Mouse (Mus musculus) C2C12 (cell line): ENCODE data around the gene Vars. TPM values are rescaled to one million over a fixed set of nuclear protein-coding genes. Genes with fewer than 3 reads are reported as not detected.

Experiments used
- H3K27me3 ChIP-seq: one replicate; pipeline ENCODE4 v1.6.1; 2011; ENCODE audit not compliant: control insufficient read depth, insufficient read depth, insufficient read length
- H3K36me3 ChIP-seq: one replicate; pipeline ENCODE4 v1.6.1; 2011; ENCODE audit not compliant: control insufficient read depth, insufficient read depth
- H3K4me3 ChIP-seq: one replicate; pipeline ENCODE4 v1.5.1; 2011; ENCODE audit warnings: mild to moderate bottlenecking, control low read depth; ENCODE audit not compliant: poor library complexity, insufficient read depth, severe bottlenecking
- H3K79me2 ChIP-seq: one replicate; pipeline ENCODE4 v1.6.1; 2011; ENCODE audit not compliant: control insufficient read depth, insufficient read depth
- H3K79me3 ChIP-seq: one replicate; pipeline ENCODE4 v1.6.1; 2011; ENCODE audit warnings: low read depth, control low read depth
- H3ac ChIP-seq: one replicate; pipeline ENCODE3; 2011; ENCODE audit warnings: low read depth; ENCODE audit not compliant: control insufficient read depth, insufficient read length
- CEBPB ChIP-seq: IDR thresholded peaks from one replicate; pipeline ENCODE4 v1.6.1; 2011; ENCODE audit warnings: low read depth, mild to moderate bottlenecking, control low read depth, moderate library complexity
- CTCF ChIP-seq: IDR thresholded peaks from one replicate; pipeline ENCODE4 v1.5.1; 2011; ENCODE audit not compliant: control insufficient read depth, insufficient read depth, insufficient read length
- FOSL1 ChIP-seq: IDR thresholded peaks from one replicate; pipeline ENCODE4 v1.8.0; 2011; ENCODE audit warnings: mild to moderate bottlenecking, low read length; ENCODE audit not compliant: poor library complexity, insufficient read depth, severe bottlenecking
- MAX ChIP-seq: IDR thresholded peaks from one replicate; pipeline ENCODE4 v1.6.1; 2011; ENCODE audit warnings: mild to moderate bottlenecking, control low read depth
- MYOD1 ChIP-seq: IDR thresholded peaks from one replicate; pipeline ENCODE4 v1.6.1; 2011; ENCODE audit warnings: low read depth; ENCODE audit not compliant: control insufficient read depth, insufficient read length
- MYOG ChIP-seq: IDR thresholded peaks from one replicate; pipeline ENCODE4 v1.6.1; 2011; ENCODE audit not compliant: control insufficient read depth, insufficient read length; ENCODE audit errors: extremely low read depth
- USF1 ChIP-seq: IDR thresholded peaks from one replicate; pipeline ENCODE4 v1.6.1; 2011; ENCODE audit warnings: low read depth, mild to moderate bottlenecking, control low read depth, moderate library complexity
- polyA plus RNA-seq: library from polyadenylated mRNA; unstranded; fragments of >200 nt; fragmentation: generic; extraction: Trizol; gene quantifications from one replicate; pipeline ENCODE4 v1.2.1, GENCODE M21; 2012; ENCODE audit warnings: missing spikeins

The Vars gene
- polyA plus RNA-seq, 1 experiment, result 214 TPM

DNA sequence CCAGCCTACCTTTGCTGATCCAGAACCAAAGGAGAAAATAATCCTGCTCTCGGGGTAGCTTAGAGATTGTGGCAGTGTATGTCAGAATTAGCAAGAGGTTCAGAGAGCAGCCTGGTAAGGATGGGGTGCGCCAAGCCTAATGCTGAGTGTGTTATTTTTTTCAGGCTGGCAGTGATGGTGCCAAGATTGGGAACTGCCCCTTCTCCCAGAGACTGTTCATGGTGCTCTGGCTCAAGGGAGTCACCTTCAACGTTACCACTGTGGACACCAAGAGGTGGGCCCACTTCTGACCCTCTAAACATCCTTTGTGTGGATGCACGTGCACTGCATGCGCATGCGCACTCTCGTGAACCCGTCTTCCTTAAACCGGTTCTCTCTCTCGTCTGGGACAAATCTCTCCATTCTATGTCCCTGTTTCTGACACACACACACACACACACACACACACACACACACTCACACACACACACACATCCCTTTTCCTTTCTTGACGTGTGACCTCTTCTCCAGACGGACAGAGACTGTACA lies 51.5 kb downstream of the Vars start:
- H3K36me3 ChIP-seq, result peaks cover 52% of the 10 kb centered on the region
- H3K79me2 ChIP-seq, result peaks cover 75% of the 10 kb centered on the region
- no peaks in the 10 kb centered on the region for H3K27me3 ChIP-seq
- peak overlapping the region; percentile 99 for H3ac ChIP-seq
- H3K4me3 ChIP-seq, result peak overlapping the region; percentile 82
- peaks cover 41% of the 10 kb centered on the region for H3K79me3 ChIP-seq
- no peak for TF ChIP-seq USF1
- TF ChIP-seq CEBPB, result no peak
- no peak for TF ChIP-seq MYOG
- TF ChIP-seq MYOD1, result no peak
- TF ChIP-seq MAX, result no peak
- TF ChIP-seq FOSL1, result no peak
- TF ChIP-seq CTCF, result no peak

DNA sequence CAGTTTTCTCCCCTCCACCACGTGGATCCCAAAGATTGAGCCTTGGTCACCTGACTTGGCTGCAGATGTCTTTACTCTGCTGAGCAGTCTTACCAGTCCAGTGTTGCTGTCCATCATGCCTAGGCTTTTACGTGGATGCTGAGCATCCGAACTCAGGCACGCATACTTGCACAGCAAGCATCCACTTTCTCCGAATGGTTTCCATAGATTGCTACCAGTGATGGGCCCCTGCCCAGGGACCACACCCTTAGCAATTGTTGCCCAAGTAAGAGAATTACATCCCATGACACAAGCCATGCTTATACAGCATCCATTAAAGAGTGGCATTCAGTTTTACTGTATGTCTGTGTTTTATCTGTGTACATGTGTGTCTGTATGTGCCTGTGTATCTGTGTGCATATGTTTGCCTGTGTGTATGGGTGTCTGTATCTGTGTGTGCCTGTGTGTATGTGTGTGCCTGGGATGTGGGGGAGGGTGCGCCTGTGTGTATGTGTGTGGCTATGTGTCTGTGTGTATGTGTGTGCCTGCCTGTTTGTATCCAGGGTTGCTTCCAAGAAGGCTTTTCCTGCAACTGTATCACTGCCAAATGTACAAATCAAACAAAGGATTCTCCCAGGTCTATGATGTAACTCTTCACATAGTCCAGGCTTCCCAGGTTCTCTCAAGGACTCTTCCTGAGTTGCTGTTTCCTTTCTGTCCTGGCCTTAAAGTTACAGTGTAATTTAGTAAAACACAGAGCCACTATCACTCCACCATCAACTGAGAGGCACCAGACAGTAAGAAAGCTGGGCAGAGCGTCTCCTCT lies 55.1 kb downstream of the Vars start:
- TF ChIP-seq FOSL1, result no peak
- TF ChIP-seq MYOG, result no peak
- no peak for TF ChIP-seq MYOD1
- TF ChIP-seq USF1, result no peak
- no peak for TF ChIP-seq MAX
- no peak for TF ChIP-seq CEBPB
- TF ChIP-seq CTCF, result no peak
- H3K79me2 ChIP-seq, result peaks cover 54% of the 10 kb centered on the region
- peaks cover 73% of the 10 kb centered on the region for H3K36me3 ChIP-seq
- H3K27me3 ChIP-seq, result no peaks in the 10 kb centered on the region
- no peak overlapping the region for H3K4me3 ChIP-seq
- H3ac ChIP-seq, result no peak overlapping the region
- peaks cover 36% of the 10 kb centered on the region for H3K79me3 ChIP-seq

- Histone ChIP-seq H3K79me3 (peaks cover 27% of the 10 kb centered on the region), H3K79me2 (peaks cover 42% of the 10 kb centered on the region), H3K36me3 (peaks cover 81% of the 10 kb centered on the region), H3K4me3 (no peak overlapping the region), H3K27me3 (no peaks in the 10 kb centered on the region), H3ac (no peak overlapping the region)
- TF ChIP-seq MYOG (no peak), FOSL1 (no peak), CTCF (no peak), MAX (no peak), USF1 (no peak), MYOD1 (no peak), CEBPB (no peak)
Observed at GRCm38 (mm10) chr17:35057090-35057489, 56.3 kb downstream of the Vars start.

DNA sequence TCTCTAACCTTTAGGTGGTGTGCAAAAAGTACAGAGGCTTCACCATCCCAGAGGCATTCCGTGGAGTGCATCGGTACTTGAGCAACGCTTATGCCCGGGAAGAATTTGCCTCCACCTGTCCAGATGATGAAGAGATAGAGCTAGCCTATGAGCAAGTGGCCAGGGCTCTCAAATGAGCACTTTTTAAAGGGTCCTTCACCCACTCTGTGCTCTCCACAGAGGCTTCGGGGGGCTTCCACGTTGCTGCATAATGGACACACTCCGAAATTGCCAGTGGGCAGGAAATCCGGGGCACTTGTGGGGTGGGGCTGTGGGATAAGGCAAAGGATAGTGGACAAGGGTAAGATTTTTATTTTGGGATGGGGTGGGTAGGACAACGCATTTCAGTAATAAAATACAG lies 57.5 kb downstream of the Vars start:
- peaks cover 15% of the 10 kb centered on the region for H3K79me3 ChIP-seq
- H3ac ChIP-seq, result no peak overlapping the region
- H3K36me3 ChIP-seq, result peaks cover 69% of the 10 kb centered on the region
- no peak for TF ChIP-seq MYOG
- TF ChIP-seq USF1, result no peak
- TF ChIP-seq MAX, result no peak
- no peak for TF ChIP-seq CEBPB
- TF ChIP-seq FOSL1, result no peak
- no peak for TF ChIP-seq MYOD1
- no peak for TF ChIP-seq CTCF
- H3K79me2 ChIP-seq, result peaks cover 30% of the 10 kb centered on the region
- no peaks in the 10 kb centered on the region for H3K27me3 ChIP-seq
- no peak overlapping the region for H3K4me3 ChIP-seq

GRCm38 (mm10) chr17:35058911-35059892 lies 58.4 kb downstream of the Vars start, which contains the start of gene Ddah2:
Ddah2 (plus strand) TSS chr17:35059035.
- TF ChIP-seq USF1, result no peak
- no peak for TF ChIP-seq CEBPB
- no peak for TF ChIP-seq FOSL1
- TF ChIP-seq MYOG, result no peak
- no peak for TF ChIP-seq MAX
- TF ChIP-seq CTCF, result peak; percentile 78
- peak; percentile 62 for TF ChIP-seq MYOD1
- Histone ChIP-seq H3K36me3 (peaks cover 60% of the 10 kb centered on the region), H3K79me3 (peaks cover 8% of the 10 kb centered on the region), H3K79me2 (peaks cover 21% of the 10 kb centered on the region), H3K4me3 (peak within 1 kb of the TSS; percentile 37), H3K27me3 (no peaks in the 10 kb centered on the region), H3ac (peak within 1 kb of the TSS; percentile 77)
